Mouse (Mus musculus) stomach, postnatal 0 days (tissue): ENCODE measurements around the gene Hsd17b13.

Source experiments
- CTCF ChIP-seq: IDR thresholded peaks from 2 replicates; pipeline ENCODE4 v1.5.1; 2016; ENCODE audit warnings: antibody characterized with exemption, low read depth, mild to moderate bottlenecking, moderate library complexity
- EP300 ChIP-seq: optimal IDR thresholded peaks from 2 replicates; pipeline ENCODE3; 2016; ENCODE audit warnings: antibody characterized with exemption

GRCm38 (mm10) chr5:103923755-103924154 lies 53.5 kb downstream of the Hsd17b13 start:
- TF ChIP-seq CTCF (no peak), EP300 (no peak)
